Mouse (Mus musculus) spleen, adult 18-20 months (tissue): Measurements from ENCODE around the gene Cyp2u1.
"Not testable (repeated sequence)": the region's sequence is repeated elsewhere in the genome, so short reads cannot be mapped to it uniquely, and the experiment has no call there.

ENCODE experiments used
- DNase-seq, 2 experiments: peaks; one replicate each; pipeline ENCODE4 v3.0.0; 2022; ENCODE audit warnings: mixed read lengths in 2 of 2

The Cyp2u1 gene

DNA sequence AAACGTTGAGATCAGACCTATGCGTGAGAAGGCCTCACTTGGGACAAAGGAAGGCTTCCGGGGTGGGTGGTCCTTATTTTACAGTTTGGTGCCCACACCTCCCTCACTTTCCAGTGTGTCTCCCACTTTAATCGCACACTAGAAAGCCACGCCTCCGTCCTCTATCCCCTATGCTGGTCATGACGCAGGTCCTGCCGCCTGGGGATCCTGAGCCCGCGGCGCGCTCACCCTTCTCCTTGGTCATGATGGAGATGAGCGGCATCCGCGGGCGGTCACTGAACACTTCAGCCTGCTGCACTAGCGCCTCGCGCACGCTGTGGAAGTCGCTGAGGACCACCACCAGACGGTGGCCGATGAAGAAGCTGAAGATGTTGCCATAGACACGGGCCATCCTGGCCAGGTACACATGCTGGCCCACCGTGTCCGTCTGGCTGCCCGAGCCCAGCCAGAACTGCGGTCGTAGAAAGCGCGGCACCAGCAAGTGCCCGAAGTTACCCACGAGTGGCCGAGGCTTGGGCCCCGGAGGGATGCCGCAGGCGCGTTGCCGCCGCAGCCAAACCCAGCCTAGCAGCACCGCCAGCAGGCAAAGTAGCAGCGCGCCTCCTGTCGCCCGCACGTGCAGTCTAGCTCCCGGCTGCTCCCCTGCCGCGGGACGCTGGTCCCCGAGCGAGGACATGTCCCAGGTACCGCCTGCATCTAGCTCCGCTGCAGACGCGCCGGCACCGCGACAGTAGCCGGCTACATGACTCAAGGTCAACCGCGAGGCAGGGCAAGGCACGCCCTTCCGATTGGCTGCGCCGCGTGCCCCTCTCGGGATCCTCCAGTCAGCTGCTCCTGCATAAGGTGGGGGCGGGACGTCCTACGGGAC, at the start of gene Cyp2u1:
TSS of gene Cyp2u1 (minus strand) at position 776 of the 868 bp plus-strand sequence.
- peak; percentile 79 to 83 for DNase-seq

DNA sequence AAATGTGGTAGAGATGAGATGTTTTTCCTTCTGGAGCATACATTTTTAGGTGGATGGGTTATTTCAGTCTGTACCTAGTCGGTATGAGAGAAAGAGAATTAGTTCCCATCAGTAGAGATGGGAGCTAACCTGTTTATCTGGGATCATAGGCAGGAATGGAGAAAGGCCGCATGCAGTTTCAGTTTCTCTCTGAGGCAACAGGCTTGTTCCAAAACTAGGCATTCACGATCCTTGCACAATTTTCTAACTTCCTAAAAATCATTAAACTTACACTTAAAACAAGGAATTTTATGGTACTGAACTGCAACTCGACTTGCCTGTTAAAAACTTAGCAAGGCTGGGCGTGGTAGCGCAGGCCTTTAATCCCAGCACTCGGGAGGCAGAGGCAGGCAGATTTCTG, 47.5 kb upstream of the Cyp2u1 start:
- DNase-seq = no peak

DNA sequence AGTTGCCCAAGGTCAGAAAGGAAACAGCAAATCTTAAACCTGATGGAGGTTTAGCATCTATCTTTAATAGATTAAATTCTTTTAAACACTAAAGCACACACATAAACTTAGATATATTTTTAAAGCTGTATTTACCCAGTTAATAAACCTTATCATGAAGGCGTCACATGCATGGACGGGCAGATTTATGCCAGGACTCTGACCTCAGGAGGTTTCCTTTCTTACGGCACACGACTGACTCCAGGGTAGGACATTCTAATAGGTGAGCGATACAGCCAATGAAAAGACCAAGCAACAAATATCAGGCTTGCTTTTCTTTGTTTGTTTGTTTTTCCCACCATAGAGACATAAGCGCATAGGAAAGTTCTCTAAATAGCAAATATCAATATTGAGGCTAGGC, 46.0 kb upstream of the Cyp2u1 start:
- no peak for DNase-seq

DNA sequence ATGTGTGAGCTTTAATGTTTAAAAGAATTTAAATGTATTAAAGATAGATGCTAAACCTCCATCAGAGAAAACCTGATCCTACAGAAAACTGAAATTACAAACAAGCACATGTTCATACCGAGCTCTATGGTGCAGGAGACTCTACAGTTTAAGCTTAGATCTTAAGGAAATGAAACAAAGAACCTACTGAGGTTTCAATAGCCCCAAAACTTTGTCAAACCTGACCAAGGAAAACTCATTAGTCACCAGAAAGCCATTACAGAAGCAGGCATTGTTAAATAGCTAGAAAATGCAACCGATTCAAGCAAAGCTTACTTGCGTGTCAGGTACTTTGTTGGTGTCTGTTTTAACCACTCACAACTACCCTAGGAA, 45.5 kb upstream of the Cyp2u1 start:
- DNase-seq = no peak

DNA sequence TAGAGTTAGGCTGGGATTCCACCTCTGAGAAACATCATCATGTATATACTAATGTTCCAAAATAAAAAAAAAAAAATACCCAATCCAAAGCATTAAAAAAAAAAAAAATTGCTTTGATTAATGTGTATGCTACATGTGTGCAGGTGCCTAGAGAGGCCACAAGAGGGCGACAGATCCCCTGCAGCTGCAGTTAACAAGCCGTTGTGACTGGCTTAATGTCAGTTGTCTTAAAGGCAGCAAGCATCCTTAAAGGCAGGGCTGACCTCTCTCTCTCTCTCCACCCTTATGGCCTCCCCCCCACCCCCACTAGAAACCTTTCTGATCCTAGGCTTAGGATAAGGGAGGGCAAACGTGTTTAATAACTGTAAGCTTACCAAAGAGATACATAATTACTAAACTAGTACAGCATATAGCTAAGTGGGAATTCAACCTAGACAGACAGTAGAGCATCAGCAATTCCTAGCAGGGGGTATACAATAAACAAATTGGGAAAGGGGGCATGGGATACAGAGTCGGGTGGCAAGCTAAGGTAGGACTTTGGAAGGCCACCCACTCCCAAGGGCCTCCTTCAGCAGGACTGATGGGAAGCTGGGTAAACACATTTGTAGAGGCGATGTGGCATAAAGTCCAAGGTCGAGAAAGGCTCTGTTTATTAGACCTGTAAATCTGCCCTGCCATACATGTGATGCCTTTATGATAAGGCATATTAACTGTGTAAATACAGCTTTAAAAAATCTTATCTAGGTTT, 45.0 kb upstream of the Cyp2u1 start:
- no peak for DNase-seq

DNA sequence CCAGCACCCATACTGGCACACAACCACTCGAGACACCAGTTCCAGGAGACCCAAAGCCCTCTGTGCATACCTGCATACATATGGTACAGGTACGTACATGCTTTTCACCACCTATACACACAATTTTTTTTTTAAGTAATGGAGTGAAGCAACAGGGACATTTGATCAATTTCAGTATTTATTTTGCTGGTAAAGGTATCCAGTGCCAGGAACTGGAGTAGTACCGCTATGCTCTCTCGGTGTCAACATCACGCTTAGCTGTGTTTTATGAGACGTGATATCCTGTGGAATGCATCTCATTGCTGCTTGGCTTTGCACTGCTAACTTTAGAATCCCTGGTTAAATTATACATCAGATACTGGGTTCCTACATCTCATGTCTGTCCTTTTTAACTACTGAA, 42.9 kb upstream of the Cyp2u1 start:
- DNase-seq = no peak

DNA sequence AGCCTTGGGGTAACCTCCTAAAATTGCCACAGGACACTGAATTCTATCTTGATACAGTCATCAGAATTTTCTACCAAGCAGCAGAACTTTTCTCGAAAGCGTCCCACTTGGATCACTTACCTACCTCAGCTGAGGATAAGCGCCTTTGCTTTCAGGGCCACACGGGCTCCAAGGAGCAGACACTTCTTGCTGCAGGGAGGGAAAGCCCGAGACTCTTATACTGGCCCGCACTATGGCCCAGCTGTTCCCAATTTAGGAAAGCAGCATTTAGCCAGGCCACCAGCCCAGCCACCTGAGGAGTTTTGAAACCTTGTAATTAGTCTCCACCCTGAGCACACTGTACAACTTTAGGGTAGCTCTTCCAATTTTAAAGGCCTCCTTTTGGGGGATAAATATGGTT, 40.3 kb upstream of the Cyp2u1 start:
- no peak for DNase-seq

DNA sequence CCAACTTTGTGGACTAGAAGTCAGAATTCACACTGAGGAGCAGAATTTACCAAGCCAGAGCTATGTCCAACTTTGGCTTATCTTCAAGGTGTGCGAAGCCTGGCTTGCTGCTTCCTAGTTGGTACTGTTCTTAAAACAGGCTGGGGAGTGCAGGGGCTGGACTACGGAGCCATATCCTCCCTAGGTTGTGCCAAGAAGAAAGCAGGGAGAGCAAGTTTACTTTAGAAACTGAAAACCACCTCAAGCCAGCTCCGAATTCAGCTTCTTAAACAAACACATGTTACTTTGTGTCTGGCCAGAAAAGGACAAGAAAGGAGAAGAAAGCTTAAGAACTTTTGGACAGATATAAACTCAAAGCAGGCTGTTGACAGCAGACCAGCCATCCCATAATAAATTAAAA, 37.9 kb upstream of the Cyp2u1 start:
- DNase-seq = no peak

DNA sequence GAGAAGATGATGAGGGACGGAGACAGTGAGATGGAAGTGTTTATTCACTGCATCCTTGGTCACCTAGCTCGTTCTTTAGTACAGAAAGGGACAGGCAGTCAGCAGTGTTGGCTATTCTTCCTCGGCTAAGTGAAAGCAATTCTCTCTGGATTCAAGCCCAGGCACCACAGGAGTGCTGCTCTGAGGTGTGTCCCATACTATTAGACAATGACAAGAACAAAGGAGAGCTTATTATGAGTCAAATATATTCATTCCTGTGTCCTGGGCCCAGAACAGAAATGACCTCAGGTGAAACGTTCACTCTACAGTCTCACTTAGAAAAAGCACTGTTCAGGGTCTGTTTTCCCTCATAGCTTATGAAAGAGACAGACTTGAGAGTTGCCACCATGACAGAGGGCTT, 36.3 kb upstream of the Cyp2u1 start:
- DNase-seq = no peak

DNA sequence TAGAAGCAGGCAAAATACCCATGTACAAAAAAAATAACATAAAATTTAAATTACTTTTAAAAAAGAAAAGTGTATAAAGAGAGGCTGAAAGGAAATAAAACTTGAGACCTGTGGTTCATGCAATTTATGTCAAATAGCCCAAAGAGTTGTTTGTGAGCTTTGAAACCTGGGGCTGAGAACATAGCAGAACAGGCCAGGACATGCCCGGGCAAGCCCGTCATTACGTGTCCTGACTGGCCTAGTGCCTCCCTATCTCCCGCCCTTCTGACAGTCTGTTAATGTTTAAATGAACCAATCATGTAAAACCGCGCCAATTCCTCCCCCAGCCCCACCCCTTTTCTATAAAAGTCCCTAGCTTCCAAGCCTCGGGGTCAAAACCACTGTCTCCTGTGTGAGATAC, 34.7 kb upstream of the Cyp2u1 start:
- not testable (repeated sequence) for DNase-seq

DNA sequence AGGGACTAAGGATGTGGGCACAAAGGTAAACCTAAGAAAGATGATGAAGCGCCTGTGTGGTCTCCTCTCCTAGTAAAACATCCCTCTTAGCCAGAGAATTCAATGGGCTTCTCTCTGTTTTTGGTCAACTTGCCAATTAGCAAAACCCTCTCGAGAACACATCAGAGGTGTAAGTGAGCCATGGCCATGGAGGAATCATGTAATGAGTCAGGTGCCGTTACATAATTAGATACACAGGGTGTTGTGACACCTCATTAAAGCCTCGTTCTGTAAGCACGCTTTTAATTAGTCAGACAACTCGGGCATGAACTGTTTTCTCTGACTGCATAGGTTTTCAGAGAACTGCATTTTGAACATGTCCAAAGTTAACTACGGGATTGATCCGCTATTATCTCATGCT, 33.6 kb upstream of the Cyp2u1 start:
- no peak for DNase-seq

DNA sequence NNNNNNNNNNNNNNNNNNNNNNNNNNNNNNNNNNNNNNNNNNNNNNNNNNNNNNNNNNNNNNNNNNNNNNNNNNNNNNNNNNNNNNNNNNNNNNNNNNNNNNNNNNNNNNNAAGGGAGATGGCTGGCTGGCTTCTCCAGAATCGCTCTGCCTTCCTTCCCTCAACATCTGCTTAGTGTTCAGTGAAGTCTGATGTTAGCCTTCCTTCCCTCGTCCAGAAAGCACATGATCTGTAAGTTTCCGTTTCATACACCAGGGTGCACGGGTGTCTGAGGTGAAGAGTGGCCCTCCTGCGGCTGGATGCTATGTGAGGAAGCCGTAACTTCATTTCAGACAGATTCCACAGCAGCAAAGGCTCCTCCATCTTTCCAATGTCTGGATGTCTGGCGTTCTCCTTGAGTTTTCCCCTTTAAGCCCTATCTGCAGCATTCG, 32.1 kb upstream of the Cyp2u1 start:
- DNase-seq = no peak

DNA sequence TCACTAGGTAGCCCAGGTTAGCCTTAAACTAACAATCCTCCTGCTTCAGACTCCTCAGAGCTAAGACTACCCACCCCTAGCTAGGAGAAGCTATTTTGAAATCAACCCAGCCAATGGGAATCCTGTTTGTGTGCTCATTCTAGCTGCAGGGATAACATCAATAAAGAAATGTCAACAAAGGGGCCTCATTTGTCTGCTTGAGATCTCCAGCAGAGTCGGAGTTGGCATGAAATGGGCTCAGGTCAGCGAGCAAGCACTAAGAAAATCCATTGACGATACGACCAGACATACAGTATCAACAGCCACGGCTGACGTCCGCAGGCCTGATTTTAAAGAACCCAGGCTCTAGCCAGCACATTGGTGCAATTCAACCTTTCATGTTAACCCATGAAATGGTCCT, 24.2 kb upstream of the Cyp2u1 start:
- DNase-seq = no peak

DNA sequence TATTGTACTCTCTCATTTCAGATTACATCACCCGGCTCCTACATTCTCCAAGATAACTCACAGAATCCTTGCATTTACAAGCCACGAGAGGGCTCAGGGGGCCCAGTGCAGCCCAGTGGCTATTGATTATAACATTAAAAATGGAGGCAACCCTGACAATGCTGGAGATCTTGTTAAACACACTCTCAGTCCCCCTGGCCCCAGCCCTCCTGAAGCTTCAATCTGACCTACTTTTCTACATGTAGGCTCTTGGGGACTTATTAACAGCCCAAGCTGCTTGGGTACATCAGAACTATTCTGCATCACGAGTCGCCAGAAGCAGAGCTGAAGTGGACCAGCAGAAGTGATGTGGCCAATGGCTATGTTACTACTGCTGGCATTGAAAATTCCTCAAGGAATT, 23.6 kb upstream of the Cyp2u1 start:
- DNase-seq = no peak

DNA sequence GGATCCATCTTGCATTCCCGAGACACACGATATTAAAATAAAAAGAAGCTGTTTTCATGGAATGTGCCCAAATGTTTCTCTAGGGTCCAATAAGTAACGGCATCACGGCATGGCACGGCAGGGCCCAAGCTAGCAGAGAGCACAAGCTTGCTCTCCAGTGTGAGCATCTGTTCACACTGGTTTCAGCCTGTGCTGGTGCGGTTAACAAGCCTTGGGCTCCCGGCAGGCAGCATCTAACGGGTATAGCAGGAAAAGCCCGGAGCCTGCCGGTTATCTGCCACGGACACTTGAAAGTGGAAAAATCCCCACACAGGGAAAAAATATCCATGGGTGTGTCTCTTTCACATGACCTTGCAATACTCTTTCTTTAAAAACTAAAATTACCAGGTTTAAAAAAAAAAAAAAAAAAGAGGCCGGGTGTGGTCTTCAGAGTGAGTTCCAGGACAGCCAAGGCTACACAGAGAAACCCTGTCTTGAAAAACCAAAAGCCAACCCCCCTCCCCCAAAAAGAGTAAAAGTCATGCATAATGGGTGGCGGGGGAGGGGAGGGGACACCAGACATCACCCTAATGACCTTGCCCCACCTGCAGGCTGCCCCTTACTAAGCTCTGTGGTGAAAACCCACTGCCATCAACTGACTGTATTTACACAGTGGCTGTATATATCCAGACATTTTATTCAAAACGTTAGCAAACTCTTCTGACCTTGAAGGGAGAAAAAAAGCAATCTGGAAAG, 19.2 kb upstream of the Cyp2u1 start:
- DNase-seq = no peak

DNA sequence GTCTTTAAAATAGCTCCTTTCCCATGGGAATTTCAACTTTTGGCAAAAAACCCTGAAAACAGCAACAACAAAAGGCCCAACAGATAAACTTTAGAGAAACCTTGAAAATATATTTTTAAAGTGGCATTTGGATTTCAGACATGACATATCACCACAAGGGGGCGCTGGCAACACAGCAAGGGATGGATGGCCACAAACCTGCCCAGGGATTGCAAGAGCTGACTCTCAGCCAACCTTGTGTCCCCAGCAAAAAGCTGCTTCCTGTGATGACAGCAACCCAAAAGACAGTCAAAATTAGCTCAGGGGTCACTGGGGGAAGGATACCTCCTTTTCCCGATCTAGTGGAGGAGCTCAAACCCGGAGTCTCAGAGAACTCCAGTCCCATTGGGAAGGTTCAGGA, 17.2 kb upstream of the Cyp2u1 start:
- peak; percentile 29 to 69 for DNase-seq

DNA sequence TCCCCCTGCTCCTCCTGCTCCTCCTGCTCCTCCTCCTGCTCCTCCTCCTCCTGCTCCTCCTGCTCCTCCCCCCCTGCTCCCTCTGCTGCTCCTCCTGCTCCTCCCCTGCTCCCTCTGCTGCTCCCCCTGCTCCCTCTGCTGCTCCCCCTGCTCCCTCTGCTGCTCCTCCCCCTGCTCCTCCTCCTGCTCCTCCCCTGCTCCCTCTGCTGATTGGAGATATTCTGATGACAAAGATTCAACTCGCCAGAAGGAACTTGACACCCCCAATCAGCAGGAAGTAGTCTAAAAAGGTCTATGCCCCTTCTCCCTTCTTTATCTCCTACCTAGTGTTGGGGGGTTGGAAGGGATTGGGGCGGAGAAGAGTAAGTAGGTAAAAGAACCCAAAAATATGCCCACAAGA, 15.2 kb upstream of the Cyp2u1 start:
- no peak for DNase-seq

DNA sequence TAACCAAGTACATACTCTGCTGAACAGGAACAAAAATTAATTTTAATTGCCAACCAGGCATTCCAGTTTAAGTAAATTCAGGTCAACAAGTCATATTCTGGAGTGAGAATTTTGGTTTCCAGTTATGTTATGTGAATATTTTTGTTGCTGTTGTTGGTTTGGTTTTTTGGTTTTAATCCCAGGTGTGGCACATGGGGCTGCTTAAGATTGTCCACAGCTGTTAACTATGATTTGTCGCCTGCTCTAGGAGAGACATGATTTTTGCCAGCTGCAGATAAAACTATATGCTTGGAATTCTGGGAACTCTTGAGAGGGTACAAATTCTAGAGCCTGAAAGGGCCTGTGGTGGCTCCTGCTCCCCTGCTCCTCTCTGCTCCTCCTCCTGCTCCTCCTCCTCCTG, 14.1 kb upstream of the Cyp2u1 start:
- DNase-seq = no peak

DNA sequence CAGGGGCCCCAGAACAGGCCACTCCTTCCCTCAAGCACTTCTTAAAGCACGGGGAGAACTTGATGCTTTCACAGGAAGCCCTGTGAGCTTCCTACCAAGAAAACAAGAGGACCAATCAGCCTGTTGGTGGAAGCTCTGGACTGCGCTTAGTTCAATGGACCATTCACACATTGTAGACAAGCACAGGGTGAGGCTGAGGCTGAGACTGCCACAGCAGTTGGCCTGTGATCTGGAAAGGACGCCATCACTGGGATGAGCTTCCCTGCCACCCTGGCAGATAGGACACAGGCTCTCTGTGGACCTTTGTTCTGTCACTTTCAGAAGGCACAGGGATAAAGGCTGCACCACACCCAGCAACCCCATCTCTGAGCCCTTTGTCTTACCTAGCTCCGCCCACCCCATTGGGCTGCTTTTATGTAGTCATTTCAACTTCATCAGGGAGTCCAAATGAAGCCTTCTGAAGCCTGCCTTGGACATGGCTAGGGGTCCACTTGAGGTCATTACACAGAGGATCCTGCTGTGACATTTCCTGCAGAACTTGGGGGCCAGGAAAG, 13.0 kb upstream of the Cyp2u1 start:
- DNase-seq = no peak

DNA sequence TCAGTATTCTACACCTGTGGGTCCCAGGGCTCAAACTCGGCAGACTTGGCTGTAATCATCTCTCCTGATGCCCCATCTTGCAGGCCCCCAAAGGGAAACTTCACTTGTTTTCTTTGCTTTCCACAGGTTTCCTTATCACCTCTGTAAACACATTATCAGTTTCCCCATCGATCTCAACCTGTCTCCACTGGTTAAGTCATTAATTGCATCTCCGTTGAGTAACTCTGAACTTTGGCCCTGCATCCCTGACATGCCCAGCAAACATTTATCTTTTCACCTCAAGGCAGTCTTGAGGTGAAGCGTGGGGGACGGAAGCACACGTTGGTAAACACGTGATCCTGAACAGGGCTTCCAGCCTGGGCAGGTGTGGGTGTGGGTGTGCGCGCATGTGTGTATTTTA, 9.3 kb upstream of the Cyp2u1 start:
- DNase-seq = no peak

DNA sequence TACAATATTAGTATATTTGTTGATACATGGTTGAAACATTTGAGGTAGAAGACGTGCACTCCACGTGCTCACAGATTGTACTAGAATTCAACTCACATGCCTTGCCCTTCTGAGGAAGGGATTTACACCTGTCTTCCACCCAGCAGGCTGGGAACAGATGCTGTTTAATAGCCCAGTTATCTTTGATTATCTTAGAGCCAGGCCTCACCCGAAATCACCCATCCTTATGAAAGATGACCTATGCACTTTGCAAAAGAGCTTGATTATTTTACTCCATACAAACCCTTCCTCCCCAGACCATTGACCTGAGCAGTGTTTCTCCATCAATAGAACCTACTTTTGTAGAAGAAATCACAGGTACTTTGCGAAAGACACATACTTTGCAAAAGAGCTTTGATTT, 7.5 kb upstream of the Cyp2u1 start:
- DNase-seq = no peak

DNA sequence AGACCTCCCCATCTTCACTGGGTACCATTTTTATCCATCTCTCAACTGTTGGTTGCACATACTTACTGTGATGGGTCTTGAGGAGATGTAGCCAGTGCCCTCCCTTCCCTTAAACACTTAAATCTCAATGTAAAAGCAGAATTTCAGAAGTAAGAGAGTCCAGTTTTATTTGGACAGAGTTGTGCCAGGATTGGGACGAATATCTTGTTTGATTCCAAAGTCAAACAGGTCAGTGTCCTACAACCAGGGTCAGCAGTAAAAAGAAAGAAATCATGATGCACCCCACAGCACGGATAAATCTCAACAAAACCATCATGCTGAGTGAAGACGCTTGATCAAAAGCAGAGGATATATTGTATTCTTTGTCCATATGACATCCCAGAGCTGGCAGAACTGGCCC, 4.8 kb upstream of the Cyp2u1 start:
- no peak for DNase-seq

DNA sequence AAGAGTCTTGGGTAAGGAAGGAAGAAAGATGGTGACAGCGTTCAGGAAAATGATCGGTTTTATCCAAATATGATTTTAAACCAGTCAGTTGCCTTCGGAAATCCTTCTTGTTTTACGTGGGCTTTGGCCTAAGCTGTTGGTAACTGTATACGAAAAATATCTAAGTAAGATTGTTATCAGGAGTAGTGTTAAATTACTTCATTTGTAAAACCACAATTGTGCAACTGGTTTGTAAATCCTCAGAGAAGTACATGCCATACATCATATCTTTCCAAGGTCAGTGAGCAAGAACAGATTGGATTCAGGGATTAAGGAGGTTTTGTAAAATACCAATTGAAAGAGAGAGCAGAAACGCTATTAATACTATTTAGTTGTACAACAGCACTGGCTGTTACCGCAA, 3.2 kb upstream of the Cyp2u1 start:
- no peak for DNase-seq
